Mouse (Mus musculus) CH12.LX (cell line): ENCODE results near the gene Dppa3. TPM values are rescaled to one million over a fixed set of nuclear protein-coding genes. Genes with fewer than 3 reads are reported as not detected.
A peak's percentile ranks its signal among the peaks of the same experiment; 100 is the strongest.

Experiments
- DNase-seq: peaks from one replicate; pipeline ENCODE4 v3.0.0-alpha.2; 2013; ENCODE audit errors: extremely low read depth
- H3K27ac ChIP-seq: 2 replicates; pipeline ENCODE4 v1.5.1; 2012; ENCODE audit warnings: low read depth, mild to moderate bottlenecking, control low read depth, moderate library complexity; ENCODE audit not compliant: insufficient read depth
- H3K27me3 ChIP-seq: replicated peaks from 2 replicates; pipeline ENCODE3; 2012; ENCODE audit warnings: inconsistent platforms
- H3K36me3 ChIP-seq, 2 experiments: replicated peaks in 1 of 2; 2 replicates each; pipeline versions ENCODE3 to v1.6.1; 2012; ENCODE audit warnings: inconsistent platforms in 1 of 2, low read length in 1 of 2, mild to moderate bottlenecking in 1 of 2, mixed read lengths in 1 of 2, moderate library complexity in 1 of 2; ENCODE audit not compliant: control insufficient read depth in 1 of 2, insufficient read depth in 1 of 2
- H3K4me1 ChIP-seq, 2 experiments: 2 replicates each; pipeline ENCODE4 v1.6.1; 2012; ENCODE audit warnings: inconsistent platforms in 1 of 2, moderate library complexity in 1 of 2; ENCODE audit not compliant: insufficient read depth in 2 of 2, control insufficient read depth in 1 of 2
- H3K4me2 ChIP-seq: 2 replicates; pipeline ENCODE4 v1.6.1; 2012; ENCODE audit warnings: low read depth, mild to moderate bottlenecking, control low read depth; ENCODE audit not compliant: poor library complexity, insufficient read depth, severe bottlenecking
- H3K4me3 ChIP-seq, 3 experiments: fragments of 150-350 bp in 1 of 3; sonication (generic) in 1 of 3; replicated peaks in 1 of 3; 2 replicates each; pipeline versions ENCODE3 to v1.5.1; 2011 to 2012; ENCODE audit warnings: low read depth in 2 of 3, low read length in 2 of 3, mild to moderate bottlenecking in 2 of 3, moderate library complexity in 2 of 3, control low read depth in 1 of 3, improper control_type of control experiment in 1 of 3, inconsistent platforms in 1 of 3, mixed read lengths in 1 of 3; ENCODE audit not compliant: poor library complexity in 1 of 3
- H3K79me2 ChIP-seq: replicated peaks from 2 replicates; pipeline ENCODE4 v1.6.1; 2012; ENCODE audit warnings: mild to moderate bottlenecking, moderate library complexity; ENCODE audit not compliant: control insufficient read depth, poor library complexity, insufficient read depth, severe bottlenecking; ENCODE audit errors: extremely low read depth
- H3K9ac ChIP-seq: 2 replicates; pipeline ENCODE4 v1.6.1; 2012; ENCODE audit warnings: low read depth, mild to moderate bottlenecking, control low read depth, moderate library complexity; ENCODE audit not compliant: insufficient read depth
- H3K9me3 ChIP-seq: replicated peaks from 2 replicates; pipeline ENCODE3; 2012; ENCODE audit warnings: low read length, inconsistent platforms, mixed read lengths
- CHD1 ChIP-seq: IDR thresholded peaks from 2 replicates; pipeline ENCODE4 v1.6.1; 2012; ENCODE audit warnings: low read depth, low read length, improper control_type of control experiment, inconsistent platforms
- CTCF ChIP-seq, 2 experiments: IDR thresholded peaks in 1 of 2; conservative IDR thresholded peaks in 1 of 2; 2 replicates each; pipeline ENCODE4 v1.5.1; 2011 to 2012; ENCODE audit warnings: low read depth in 2 of 2, low read length in 2 of 2, improper control_type of control experiment in 1 of 2, inconsistent platforms in 1 of 2, mild to moderate bottlenecking in 1 of 2, moderate library complexity in 1 of 2
- E2F4 ChIP-seq: IDR thresholded peaks from 2 replicates; pipeline ENCODE4 v1.6.1; 2011; ENCODE audit warnings: low read depth, low read length, improper control_type of control experiment; ENCODE audit not compliant: insufficient replicate concordance
- EP300 ChIP-seq: IDR thresholded peaks from 2 replicates; pipeline ENCODE4 v1.6.1; 2011; ENCODE audit warnings: low read length, improper control_type of control experiment
- GABPA ChIP-seq: IDR thresholded peaks from 2 replicates; pipeline ENCODE4 v1.6.1; 2012; ENCODE audit warnings: low read depth, low read length, improper control_type of control experiment, inconsistent platforms; ENCODE audit not compliant: insufficient replicate concordance
- HCFC1 ChIP-seq: IDR thresholded peaks from 2 replicates; pipeline ENCODE4 v1.6.1; 2012; ENCODE audit warnings: low read depth, mild to moderate bottlenecking, inconsistent platforms, low read length, improper control_type of control experiment
- JUN ChIP-seq: IDR thresholded peaks from 2 replicates; pipeline ENCODE4 v1.6.1; 2011; ENCODE audit warnings: low read depth, mild to moderate bottlenecking, low read length, improper control_type of control experiment, moderate library complexity; ENCODE audit not compliant: insufficient read depth
- JUND ChIP-seq: conservative IDR thresholded peaks from 2 replicates; pipeline ENCODE4 v1.6.1; 2011; ENCODE audit warnings: low read depth, low read length, improper control_type of control experiment
- MAFK ChIP-seq: IDR thresholded peaks from 2 replicates; pipeline ENCODE4 v1.6.1; 2011; ENCODE audit warnings: low read length, improper control_type of control experiment; ENCODE audit not compliant: insufficient replicate concordance
- MAX ChIP-seq: IDR thresholded peaks from 2 replicates; pipeline ENCODE4 v1.6.1; 2011; ENCODE audit warnings: low read length, improper control_type of control experiment
- MXI1 ChIP-seq: IDR thresholded peaks from 2 replicates; pipeline ENCODE4 v1.6.1; 2011; ENCODE audit warnings: mild to moderate bottlenecking, low read depth, low read length, improper control_type of control experiment
- MYC ChIP-seq: IDR thresholded peaks from 2 replicates; pipeline ENCODE4 v1.6.1; 2011; ENCODE audit warnings: low read depth, mild to moderate bottlenecking, improper control_type of control experiment, low read length
- NELFE ChIP-seq: IDR thresholded peaks from 2 replicates; pipeline ENCODE4 v1.6.1; 2011; ENCODE audit warnings: low read depth, low read length, improper control_type of control experiment
- NRF1 ChIP-seq: IDR thresholded peaks from 2 replicates; pipeline ENCODE4 v1.6.1; 2014; ENCODE audit warnings: low read depth, mild to moderate bottlenecking, inconsistent platforms, low read length, improper control_type of control experiment, moderate library complexity
- PAX5 ChIP-seq: IDR thresholded peaks from 2 replicates; pipeline ENCODE4 v1.6.1; 2012; ENCODE audit warnings: low read length, inconsistent platforms, mixed read lengths
- RAD21 ChIP-seq: IDR thresholded peaks from 2 replicates; pipeline ENCODE4 v1.6.1; 2011; ENCODE audit warnings: low read depth, mild to moderate bottlenecking, low read length, improper control_type of control experiment, moderate library complexity
- TCF12 ChIP-seq: IDR thresholded peaks from 2 replicates; pipeline ENCODE4 v1.6.1; 2014; ENCODE audit warnings: low read depth, mild to moderate bottlenecking, inconsistent platforms, low read length, improper control_type of control experiment
- UBTF ChIP-seq: IDR thresholded peaks from 2 replicates; pipeline ENCODE4 v1.6.1; 2012; ENCODE audit warnings: low read depth, mild to moderate bottlenecking, inconsistent platforms, low read length, improper control_type of control experiment, moderate library complexity
- USF1 ChIP-seq: IDR thresholded peaks from 2 replicates; pipeline ENCODE4 v1.6.1; 2014; ENCODE audit warnings: low read depth, mild to moderate bottlenecking, inconsistent platforms, low read length, improper control_type of control experiment
- USF2 ChIP-seq: conservative IDR thresholded peaks from 2 replicates; pipeline ENCODE4 v1.6.1; 2011; ENCODE audit warnings: low read depth, low read length, improper control_type of control experiment
- ZC3H11A ChIP-seq: IDR thresholded peaks from 2 replicates; pipeline ENCODE4 v1.6.1; 2012; ENCODE audit warnings: low read depth, mild to moderate bottlenecking, inconsistent platforms, low read length, improper control_type of control experiment
- ZKSCAN1 ChIP-seq: IDR thresholded peaks from 2 replicates; pipeline ENCODE4 v1.6.1; 2012; ENCODE audit warnings: low read depth, inconsistent platforms, low read length, improper control_type of control experiment, borderline replicate concordance
- ZNF384 ChIP-seq: IDR thresholded peaks from 2 replicates; pipeline ENCODE4 v1.6.1; 2012; ENCODE audit warnings: low read depth, low read length, improper control_type of control experiment, inconsistent platforms
- dilution Hi-C: fragments of 300-500 bp; cut with MboI; formaldehyde crosslinking; loops from 2 replicates; pipeline ENCODE4 v1.14.3; 2020; ENCODE audit warnings: low sequenced_read_pairs; ENCODE audit not compliant: extremely low pct_unique_long_range_greater_than_20kb, extremely low pct_ligation_motif_present
- in situ Hi-C: fragments of 300-500 bp; cut with MboI; formaldehyde crosslinking; loops from 3 replicates; pipeline ENCODE4 v1.14.3; 2019; ENCODE audit warnings: low sequenced_read_pairs, low pct_ligation_motif_present, low pct_unique_long_range_greater_than_20kb, mixed read lengths
- polyA plus RNA-seq: library from polyadenylated mRNA; unstranded; fragments of >175 nt; gene quantifications from 2 replicates; pipeline ENCODE4 v1.2.1, GENCODE M21; 2012; ENCODE audit warnings: low read depth; ENCODE audit not compliant: insufficient read length
- total RNA-seq, 2 experiments: library from RNA; depleted of rRNA; stranded (reverse); fragments of 300-350 nt in 1 of 2; fragments of >200 nt in 1 of 2; gene quantifications; 2 replicates each; pipeline ENCODE4 v1.2.3; 2012 to 2014

Gene Dppa3
- total and polyA plus RNA-seq, 3 experiments: not detected

- no peak for DNase-seq
- TF ChIP-seq EP300 (no peak), JUND (no peak), RAD21 (no peak), CHD1 (no peak), MAFK (no peak), MYC (no peak), ZNF384 (no peak), GABPA (no peak), NELFE (no peak), MXI1 (no peak), PAX5 (no peak), ZC3H11A (no peak), NRF1 (no peak), UBTF (no peak), USF2 (no peak), E2F4 (no peak), JUN (no peak), TCF12 (no peak)
- dilution Hi-C loops (no loop called here), in situ Hi-C loops (loop anchor here (10.0 to 25.0 kb wide), 2 partner anchors 55 to 117 kb away; no protein-coding TSS in a partner anchor)
- 0 out of 4 replicates have a peak, but pooled peaks cover 0 to 4% of the 10 kb centered on the region in 2 experiments for H3K4me1 ChIP-seq
- no peaks in the 10 kb centered on the region for H3K36me3 ChIP-seq
- no peak overlapping the region for H3K4me3 ChIP-seq
- H3K9me3 ChIP-seq: no peaks in the 10 kb centered on the region
- H3K79me2 ChIP-seq: no peaks in the 10 kb centered on the region
- H3K27me3 ChIP-seq: no peaks in the 10 kb centered on the region
- no peak overlapping the region for H3K27ac ChIP-seq
- H3K4me2 ChIP-seq: peak overlapping the region; percentile 65; the same call in 1 of the 2 replicates
- no peak overlapping the region; the same call in 1 of the 2 replicates for H3K9ac ChIP-seq
Measured at GRCm38 (mm10) chr6:122670201-122670551, 44.0 kb downstream of the Dppa3 start.

GRCm38 (mm10) chr6:122670841-122671240 is 44.6 kb downstream of the Dppa3 start:
- Histone ChIP-seq H3K27me3 (no peaks in the 10 kb centered on the region), H3K79me2 (no peaks in the 10 kb centered on the region), H3K9me3 (no peaks in the 10 kb centered on the region), H3K9ac (no peak overlapping the region), H3K27ac (no peak overlapping the region), H3K4me2 (no peak overlapping the region), H3K4me1 (0 out of 4 replicates have a peak, but pooled peaks cover 0 to 4% of the 10 kb centered on the region in 2 experiments), H3K36me3 (no peaks in the 10 kb centered on the region), H3K4me3 (no peak overlapping the region)
- in situ Hi-C loops (loop anchor here (10.0 to 25.0 kb wide), 2 partner anchors 54 to 116 kb away; no protein-coding TSS in a partner anchor), dilution Hi-C loops (no loop called here)
- no peak for TF ChIP-seq ZKSCAN1
- TF ChIP-seq JUND: no peak
- no peak for TF ChIP-seq USF1
- no peak for TF ChIP-seq E2F4
- TF ChIP-seq HCFC1: no peak
- TF ChIP-seq CTCF (conservative IDR thresholded peaks at IDR 0.05 in 1 of 2, IDR thresholded peaks at IDR 0.05 in 1 of 2; ENCODE audit: low read depth in 2 of 2, low read length in 2 of 2): no peak
- TF ChIP-seq CHD1: no peak
- TF ChIP-seq MAX: no peak
- TF ChIP-seq RAD21: no peak
- no peak for TF ChIP-seq TCF12
- DNase-seq: no peak
